Mouse (Mus musculus) adrenal gland, adult 18-20 months (tissue): ENCODE measurements around the gene Prl2c1. TPM values are rescaled to one million over a fixed set of nuclear protein-coding genes. Genes with fewer than 3 reads are reported as not detected.
"Not testable (repeated sequence)": the region's sequence is repeated elsewhere in the genome, so short reads cannot be mapped to it uniquely, and the experiment has no call there.

Source experiments
- DNase-seq, 2 experiments: peaks; one replicate each; pipeline ENCODE4 v3.0.0; 2021 to 2022; ENCODE audit warnings: low spot score in 2 of 2
- long read RNA-seq, 2 experiments: library from polyadenylated mRNA; stranded (forward); transcript quantifications; one replicate each; pipeline ENCODE4 v2.0.0; 2021
- total RNA-seq, 2 experiments: library from RNA; stranded (reverse); gene quantifications; 1 replicate in 1 of 2; 2 replicates in 1 of 2; pipeline ENCODE4 v1.2.3; 2021

Prl2c1 gene
- not detected for total RNA-seq
- long read RNA-seq, experiment 1, result 0 reads
- long read RNA-seq, experiment 2, result 0 reads

DNA sequence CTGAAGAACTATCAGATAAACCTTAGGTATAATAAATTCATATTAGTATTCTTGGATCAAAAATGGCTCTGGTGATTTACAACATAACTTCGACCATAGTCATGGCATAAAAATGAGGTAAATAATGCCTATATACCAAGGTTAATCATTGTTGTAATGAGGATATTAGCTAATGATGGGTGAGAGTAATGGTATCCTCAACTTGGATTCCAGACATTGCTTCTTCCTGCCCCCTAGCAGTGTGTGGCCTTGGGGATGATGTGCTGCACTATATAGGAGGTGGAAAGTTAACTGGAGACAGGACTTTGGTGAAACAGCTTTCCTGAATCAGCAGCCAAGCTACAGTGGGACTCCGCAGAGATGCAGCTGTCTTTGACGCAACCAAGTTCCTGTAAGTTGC, at the start of gene Prl2c1:
Gene Prl2c1, plus strand, starts transcription at position 301 of the 400 bp plus-strand sequence.
- DNase-seq, result no peak

DNA sequence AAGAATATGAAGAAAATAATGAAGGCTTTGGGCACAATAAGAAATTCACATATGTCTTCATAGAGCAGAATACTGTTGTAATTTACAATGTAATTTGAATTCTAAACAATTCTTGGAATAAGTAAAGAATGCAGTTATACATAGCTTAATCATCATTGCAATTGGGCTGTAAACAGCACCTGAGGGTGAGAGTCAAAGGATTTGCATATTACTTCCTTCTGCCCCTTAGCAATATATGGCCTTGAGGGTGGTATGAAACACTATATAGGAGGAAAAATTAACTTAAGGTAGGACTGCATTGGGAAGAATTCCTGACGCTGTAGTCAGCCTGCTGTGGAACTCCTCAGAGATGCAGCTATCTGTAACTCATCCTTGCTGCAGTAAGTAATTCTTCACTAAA, 47.8 kb upstream of the Prl2c1 start, which contains the start of gene Prl2a1:
Gene Prl2a1, plus strand, starts transcription at position 301 of the 400 bp plus-strand sequence.
- DNase-seq, result no peak

DNA sequence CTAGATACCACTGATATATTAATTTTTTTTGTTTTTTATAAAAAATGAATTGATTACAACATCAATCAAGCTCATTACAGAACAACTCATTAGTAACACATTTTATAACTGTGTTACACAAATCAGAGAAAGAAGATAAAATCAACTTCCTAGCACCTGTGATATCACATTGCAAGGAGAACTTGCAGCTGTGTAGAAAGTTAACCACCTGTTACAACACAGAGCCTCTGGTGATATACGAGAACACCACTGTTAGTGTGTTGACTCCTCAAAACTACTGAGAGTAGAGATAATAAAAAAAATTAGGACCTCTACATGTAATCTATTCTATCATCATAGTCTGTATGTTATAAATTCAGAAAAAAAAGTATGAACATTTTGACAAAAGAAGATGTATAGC, 46.4 kb upstream of the Prl2c1 start:
- DNase-seq, result no peak

DNA sequence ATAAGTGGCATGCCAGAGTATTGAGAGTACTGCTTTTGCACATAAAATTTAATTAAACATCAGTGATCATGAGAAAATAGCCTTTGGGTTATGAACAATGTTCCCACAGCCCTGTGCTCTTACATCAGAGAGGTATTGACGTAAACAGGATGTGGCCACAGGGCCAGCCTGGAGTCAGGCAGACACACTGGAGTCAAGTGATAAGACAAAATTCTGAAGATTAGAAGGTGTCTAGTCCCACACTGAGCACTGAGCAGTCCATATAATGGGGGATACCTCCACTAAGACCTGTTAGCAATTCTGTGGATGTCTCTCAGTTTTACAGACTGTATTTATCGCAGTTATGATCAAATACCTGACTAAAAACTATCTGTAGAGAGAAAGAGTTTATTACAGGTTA, 55.1 kb downstream of the Prl2c1 start:
- DNase-seq, result not testable (repeated sequence)

Other genes with a start within 250 kb of the Prl2c1 start
- gene Prl7b1, start 238.8 kb upstream of the Prl2c1 start, total RNA-seq, result not detected
- not detected for gene Prl7a1, start 206.8 kb upstream of the Prl2c1 start, total RNA-seq
- not detected for gene Prl7a2, start 181.3 kb upstream of the Prl2c1 start, total RNA-seq
- gene Prl7d1, start 132.6 kb upstream of the Prl2c1 start, total RNA-seq, result not detected
- gene Prl7c1, start 68.5 kb upstream of the Prl2c1 start, total RNA-seq, result not detected
- gene Prl2a1, start 47.7 kb upstream of the Prl2c1 start, total RNA-seq, result not detected
- not detected for gene Prl4a1, start 166.9 kb downstream of the Prl2c1 start, total RNA-seq